In the genomic region with DNA sequence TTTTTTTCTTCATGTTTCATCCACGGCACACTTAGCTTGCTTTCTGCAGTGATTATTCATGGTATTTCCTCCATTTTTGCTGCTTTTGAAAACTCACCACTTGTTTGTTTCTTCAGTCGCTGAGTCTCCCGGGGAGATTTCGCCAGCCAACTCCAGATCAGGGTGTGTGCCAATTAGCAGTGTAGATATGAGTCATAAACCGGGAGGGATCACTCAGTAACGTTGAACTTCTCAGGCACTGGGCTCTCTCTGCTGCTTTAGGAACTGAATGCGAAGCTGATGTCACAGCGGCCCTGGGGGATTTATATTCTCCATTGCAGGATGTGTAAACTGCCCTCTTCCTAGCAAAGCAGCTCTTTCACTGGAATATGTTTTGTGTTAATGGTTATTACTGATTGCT, we compare ENCODE assay signal across 8 mouse cellular contexts. TPM values are rescaled to one million over a fixed set of nuclear protein-coding genes. Genes with fewer than 3 reads are reported as not detected.
DNase-seq lines count a peak whose midpoint lies in the region; ATAC-seq and TF ChIP-seq lines count a peak whose summit lies in the region.

No protein-coding gene starts in this region.

- ATAC-seq in cerebellum, adult (ENCODE audit: insufficient number of reproducible peaks, low FRiP score, low TSS enrichment): no peak

- H3K4me1 ChIP-seq in cerebellum, adult 2 months (ENCODE audit: control insufficient read depth, insufficient read depth, low read length): no peaks in the 10 kb centered on the region

- no peak for TF ChIP-seq CTCF in cerebellum, adult 2 months (IDR thresholded peaks at IDR 0.05; ENCODE audit: borderline replicate concordance, insufficient read depth, low read depth, low read length)

- TF ChIP-seq POLR2A in cerebellum, adult 2 months (IDR thresholded peaks at IDR 0.05; ENCODE audit: borderline replicate concordance, insufficient read depth, low read length): no peak

- no peak overlapping the region for H3K4me3 ChIP-seq in cerebellum, adult 2 months (replicated peaks; ENCODE audit: insufficient read depth, low read depth, low read length)

- DNase-seq in cerebellum, adult 2 months: peak; percentile 12 to 14
- DNase-seq in adrenal gland, adult (ENCODE audit: inconsistent age in 2 of 2, low spot score in 1 of 2): peak; percentile 78 to 87
- peak; percentile 81 to 83 for DNase-seq in heart, adult 9 months (ENCODE audit: low spot score in 2 of 2)
- peak; percentile 4 to 35 for DNase-seq in left cerebral cortex, postnatal 10 days (ENCODE audit: extremely low spot score in 1 of 2, low spot score in 2 of 2)
- peak; percentile 77 for DNase-seq in skeletal muscle tissue, adult 2 months (ENCODE audit: low read depth, low spot score)
- no peak for DNase-seq in natural killer cell, adult 2 months (ENCODE audit: low spot score in 2 of 2)
- DNase-seq in liver: no peak

- WGBS in cerebellum, adult 2 months: 38% methylated on average over 8 of the region's 8 CpGs

- H3K27ac ChIP-seq in cerebellum, adult 2 months (ENCODE audit: insufficient read depth, low read length): no peak overlapping the region

- intact Hi-C loops in left cerebral cortex, postnatal 10 days (cut with DNase I): no loop called here

- no peaks in the 10 kb centered on the region for H3K27me3 ChIP-seq in cerebellum, adult 2 months (ENCODE audit: control insufficient read depth, insufficient read depth, low read length)

RNA-seq across cellular contexts. Expression of gene Gk5, which starts 15.8 kb away (rescaled TPM):
- 1.6 and 1.7 TPM in 2 replicates for polyA plus RNA-seq in cerebellum, adult 2 months (2012; rRNA removed)
- total RNA-seq in left cerebral cortex, postnatal 10 days (2021): 1 to 10 TPM; 6.0 to 6.5 TPM

Comparison
In these comparisons a context has a peak if more than half of its experiments do, and no peak if none do; other contexts are left out.
1. DNase-seq: peak in cerebellum, adult 2 months (2 of 2), adrenal gland, adult (2 of 2), heart, adult 9 months (2 of 2), left cerebral cortex, postnatal 10 days (2 of 2) and skeletal muscle tissue, adult 2 months (single experiment); none in natural killer cell, adult 2 months (0 of 2) and liver (single experiment).